Mouse (Mus musculus): Measurements from ENCODE around the gene Olfr1044. TPM values are rescaled to one million over a fixed set of nuclear protein-coding genes. Genes with fewer than 3 reads are reported as not detected.

The Olfr1044 gene
- polyA plus RNA-seq, 2 experiments: not detected

GRCm38 (mm10) chr2:86135828-86136227 lies 41.8 kb downstream of the Olfr1044 start, which contains the start of gene Olfr1039:
TSS of gene Olfr1039 (minus strand) at chr2:86135928.
- ATAC-seq (ENCODE audit: insufficient read depth) (no peak), DNase-seq (ENCODE audit: low read depth in 3 of 3, low spot score in 3 of 3) (no peak)
- Histone ChIP-seq H3K9me3 (ENCODE audit: control insufficient read depth, low read length) (no peaks in the 10 kb centered on the region), H3K9ac (replicated peaks) (no peak within 1 kb of the TSS), H3K27me3 (ENCODE audit: control insufficient read depth, insufficient read depth, low read length) (no peaks in the 10 kb centered on the region), H3K4me3 (ENCODE audit: insufficient read depth in 1 of 2, low read depth in 2 of 2, low read length in 2 of 2) (no peak within 1 kb of the TSS), H3K4me2 (ENCODE audit: low read depth) (no peak within 1 kb of the TSS), H3K4me1 (replicated peaks; ENCODE audit: control insufficient read depth in 2 of 2, insufficient read depth in 2 of 2, low read length in 1 of 2) (no peaks in the 10 kb centered on the region), H3K27ac (no peak within 1 kb of the TSS), H3K36me3 (replicated peaks; ENCODE audit: control insufficient read depth, insufficient read depth, low read depth) (no peaks in the 10 kb centered on the region)
- TF ChIP-seq EP300 (IDR thresholded peaks at IDR 0.05; ENCODE audit: low read depth) (no peak), CTCF (IDR thresholded peaks at IDR 0.05; ENCODE audit: low read depth) (no peak)
- 64% methylated on average over 1 of the region's 1 CpGs for WGBS (ENCODE audit: insufficient replicate concordance)

Other genes starting within 250 kb of the Olfr1044 start
- not detected in 2 replicates for gene Olfr1028, start 227.4 kb downstream of the Olfr1044 start, polyA plus RNA-seq (2012; rRNA removed)
- gene Olfr1028, start 227.4 kb downstream of the Olfr1044 start, polyA plus RNA-seq (2014; fragmentation: Nextera tagmentation; extraction: Ambion mirVana): not detected in 2 replicates
- gene Olfr1029, start 203.9 kb downstream of the Olfr1044 start, polyA plus RNA-seq (2012; rRNA removed): not detected in 2 replicates
- gene Olfr1029, start 203.9 kb downstream of the Olfr1044 start, polyA plus RNA-seq (2014; fragmentation: Nextera tagmentation; extraction: Ambion mirVana): not detected in 2 replicates
- not detected in 2 replicates for gene Olfr1030, start 198.5 kb downstream of the Olfr1044 start, polyA plus RNA-seq (2012; rRNA removed)
- not detected in 2 replicates for gene Olfr1030, start 198.5 kb downstream of the Olfr1044 start, polyA plus RNA-seq (2014; fragmentation: Nextera tagmentation; extraction: Ambion mirVana)
- not detected in 2 replicates for gene Olfr1031, start 187.5 kb downstream of the Olfr1044 start, polyA plus RNA-seq (2012; rRNA removed)
- gene Olfr1031, start 187.5 kb downstream of the Olfr1044 start, polyA plus RNA-seq (2014; fragmentation: Nextera tagmentation; extraction: Ambion mirVana): not detected in 2 replicates
- not detected in 2 replicates for gene Olfr1032, start 172.3 kb downstream of the Olfr1044 start, polyA plus RNA-seq (2012; rRNA removed)
- not detected in 2 replicates for gene Olfr1032, start 172.3 kb downstream of the Olfr1044 start, polyA plus RNA-seq (2014; fragmentation: Nextera tagmentation; extraction: Ambion mirVana)
- gene Olfr1033, start 157.2 kb downstream of the Olfr1044 start, polyA plus RNA-seq (2012; rRNA removed): 0.19 and 0.27 TPM in 2 replicates
- gene Olfr1033, start 157.2 kb downstream of the Olfr1044 start, polyA plus RNA-seq (2014; fragmentation: Nextera tagmentation; extraction: Ambion mirVana): 0.51 and 0.61 TPM in 2 replicates
- gene Olfr1034, start 132.0 kb downstream of the Olfr1044 start, polyA plus RNA-seq (2012; rRNA removed): 0.06 TPM in 2 replicates
- 0.04 TPM in 1 of 2 replicates, not detected in the other for gene Olfr1034, start 132.0 kb downstream of the Olfr1044 start, polyA plus RNA-seq (2014; fragmentation: Nextera tagmentation; extraction: Ambion mirVana)
- not detected in 2 replicates for gene Olfr1036, start 103.8 kb downstream of the Olfr1044 start, polyA plus RNA-seq (2012; rRNA removed)
- not detected in 2 replicates for gene Olfr1036, start 103.8 kb downstream of the Olfr1044 start, polyA plus RNA-seq (2014; fragmentation: Nextera tagmentation; extraction: Ambion mirVana)
- gene Olfr1037, start 90.4 kb downstream of the Olfr1044 start, polyA plus RNA-seq (2012; rRNA removed): not detected in 2 replicates
- gene Olfr1037, start 90.4 kb downstream of the Olfr1044 start, polyA plus RNA-seq (2014; fragmentation: Nextera tagmentation; extraction: Ambion mirVana): not detected in 2 replicates
- gene Olfr1039, start 41.9 kb downstream of the Olfr1044 start, polyA plus RNA-seq (2012; rRNA removed): not detected in 2 replicates
- gene Olfr1039, start 41.9 kb downstream of the Olfr1044 start, polyA plus RNA-seq (2014; fragmentation: Nextera tagmentation; extraction: Ambion mirVana): not detected in 2 replicates
- not detected in 2 replicates for gene Olfr1040, start 31.1 kb downstream of the Olfr1044 start, polyA plus RNA-seq (2012; rRNA removed)
- not detected in 2 replicates for gene Olfr1040, start 31.1 kb downstream of the Olfr1044 start, polyA plus RNA-seq (2014; fragmentation: Nextera tagmentation; extraction: Ambion mirVana)
- gene Olfr1042, start 16.0 kb downstream of the Olfr1044 start, polyA plus RNA-seq (2012; rRNA removed): not detected in 2 replicates
- gene Olfr1042, start 16.0 kb downstream of the Olfr1044 start, polyA plus RNA-seq (2014; fragmentation: Nextera tagmentation; extraction: Ambion mirVana): not detected in 2 replicates
- gene Olfr1043, start 10.3 kb downstream of the Olfr1044 start, polyA plus RNA-seq (2012; rRNA removed): not detected in 2 replicates
- gene Olfr1043, start 10.3 kb downstream of the Olfr1044 start, polyA plus RNA-seq (2014; fragmentation: Nextera tagmentation; extraction: Ambion mirVana): not detected in 2 replicates
- gene Olfr52, start 7.9 kb upstream of the Olfr1044 start, polyA plus RNA-seq (2012; rRNA removed): not detected in 2 replicates
- gene Olfr52, start 7.9 kb upstream of the Olfr1044 start, polyA plus RNA-seq (2014; fragmentation: Nextera tagmentation; extraction: Ambion mirVana): not detected in 2 replicates
- gene Olfr1045, start 25.2 kb upstream of the Olfr1044 start, polyA plus RNA-seq (2012; rRNA removed): not detected in 2 replicates
- gene Olfr1045, start 25.2 kb upstream of the Olfr1044 start, polyA plus RNA-seq (2014; fragmentation: Nextera tagmentation; extraction: Ambion mirVana): not detected in 2 replicates
- gene Olfr1046, start 41.5 kb upstream of the Olfr1044 start, polyA plus RNA-seq (2012; rRNA removed): not detected in 2 replicates
- gene Olfr1046, start 41.5 kb upstream of the Olfr1044 start, polyA plus RNA-seq (2014; fragmentation: Nextera tagmentation; extraction: Ambion mirVana): not detected in 2 replicates
- not detected in 2 replicates for gene Olfr1047, start 53.6 kb upstream of the Olfr1044 start, polyA plus RNA-seq (2012; rRNA removed)
- gene Olfr1047, start 53.6 kb upstream of the Olfr1044 start, polyA plus RNA-seq (2014; fragmentation: Nextera tagmentation; extraction: Ambion mirVana): not detected in 2 replicates
- gene Olfr1048, start 62.5 kb upstream of the Olfr1044 start, polyA plus RNA-seq (2012; rRNA removed): not detected in 2 replicates
- gene Olfr1048, start 62.5 kb upstream of the Olfr1044 start, polyA plus RNA-seq (2014; fragmentation: Nextera tagmentation; extraction: Ambion mirVana): not detected in 2 replicates
- gene Olfr1049, start 80.5 kb upstream of the Olfr1044 start, polyA plus RNA-seq (2012; rRNA removed): not detected in 2 replicates
- not detected in 2 replicates for gene Olfr1049, start 80.5 kb upstream of the Olfr1044 start, polyA plus RNA-seq (2014; fragmentation: Nextera tagmentation; extraction: Ambion mirVana)
- not detected in 2 replicates for gene Olfr1051, start 101.3 kb upstream of the Olfr1044 start, polyA plus RNA-seq (2012; rRNA removed)
- not detected in 2 replicates for gene Olfr1051, start 101.3 kb upstream of the Olfr1044 start, polyA plus RNA-seq (2014; fragmentation: Nextera tagmentation; extraction: Ambion mirVana)
- gene Olfr1052, start 114.6 kb upstream of the Olfr1044 start, polyA plus RNA-seq (2012; rRNA removed): not detected in 2 replicates
- not detected in 2 replicates for gene Olfr1052, start 114.6 kb upstream of the Olfr1044 start, polyA plus RNA-seq (2014; fragmentation: Nextera tagmentation; extraction: Ambion mirVana)
- not detected in 2 replicates for gene Olfr1053, start 137.5 kb upstream of the Olfr1044 start, polyA plus RNA-seq (2012; rRNA removed)
- not detected in 2 replicates for gene Olfr1053, start 137.5 kb upstream of the Olfr1044 start, polyA plus RNA-seq (2014; fragmentation: Nextera tagmentation; extraction: Ambion mirVana)
- not detected in 2 replicates for gene Olfr1054, start 157.6 kb upstream of the Olfr1044 start, polyA plus RNA-seq (2012; rRNA removed)
- gene Olfr1054, start 157.6 kb upstream of the Olfr1044 start, polyA plus RNA-seq (2014; fragmentation: Nextera tagmentation; extraction: Ambion mirVana): not detected in 2 replicates
- gene Olfr1055, start 172.5 kb upstream of the Olfr1044 start, polyA plus RNA-seq (2012; rRNA removed): not detected in 2 replicates
- gene Olfr1055, start 172.5 kb upstream of the Olfr1044 start, polyA plus RNA-seq (2014; fragmentation: Nextera tagmentation; extraction: Ambion mirVana): not detected in 2 replicates
- gene Olfr1056, start 184.6 kb upstream of the Olfr1044 start, polyA plus RNA-seq (2012; rRNA removed): not detected in 2 replicates
- not detected in 2 replicates for gene Olfr1056, start 184.6 kb upstream of the Olfr1044 start, polyA plus RNA-seq (2014; fragmentation: Nextera tagmentation; extraction: Ambion mirVana)
- not detected in 2 replicates for gene Olfr1057, start 200.6 kb upstream of the Olfr1044 start, polyA plus RNA-seq (2012; rRNA removed)
- not detected in 2 replicates for gene Olfr1057, start 200.6 kb upstream of the Olfr1044 start, polyA plus RNA-seq (2014; fragmentation: Nextera tagmentation; extraction: Ambion mirVana)
- not detected in 2 replicates for gene Olfr1058, start 210.7 kb upstream of the Olfr1044 start, polyA plus RNA-seq (2012; rRNA removed)
- not detected in 2 replicates for gene Olfr1058, start 210.7 kb upstream of the Olfr1044 start, polyA plus RNA-seq (2014; fragmentation: Nextera tagmentation; extraction: Ambion mirVana)
- gene Olfr1061, start 236.2 kb upstream of the Olfr1044 start, polyA plus RNA-seq (2012; rRNA removed): not detected in 2 replicates
- gene Olfr1061, start 236.2 kb upstream of the Olfr1044 start, polyA plus RNA-seq (2014; fragmentation: Nextera tagmentation; extraction: Ambion mirVana): not detected in 2 replicates
- not detected in 2 replicates for gene Olfr1062, start 248.9 kb upstream of the Olfr1044 start, polyA plus RNA-seq (2012; rRNA removed)
- gene Olfr1062, start 248.9 kb upstream of the Olfr1044 start, polyA plus RNA-seq (2014; fragmentation: Nextera tagmentation; extraction: Ambion mirVana): not detected in 2 replicates